8 mouse cellular contexts compared by ENCODE assay signal in the genomic region with DNA sequence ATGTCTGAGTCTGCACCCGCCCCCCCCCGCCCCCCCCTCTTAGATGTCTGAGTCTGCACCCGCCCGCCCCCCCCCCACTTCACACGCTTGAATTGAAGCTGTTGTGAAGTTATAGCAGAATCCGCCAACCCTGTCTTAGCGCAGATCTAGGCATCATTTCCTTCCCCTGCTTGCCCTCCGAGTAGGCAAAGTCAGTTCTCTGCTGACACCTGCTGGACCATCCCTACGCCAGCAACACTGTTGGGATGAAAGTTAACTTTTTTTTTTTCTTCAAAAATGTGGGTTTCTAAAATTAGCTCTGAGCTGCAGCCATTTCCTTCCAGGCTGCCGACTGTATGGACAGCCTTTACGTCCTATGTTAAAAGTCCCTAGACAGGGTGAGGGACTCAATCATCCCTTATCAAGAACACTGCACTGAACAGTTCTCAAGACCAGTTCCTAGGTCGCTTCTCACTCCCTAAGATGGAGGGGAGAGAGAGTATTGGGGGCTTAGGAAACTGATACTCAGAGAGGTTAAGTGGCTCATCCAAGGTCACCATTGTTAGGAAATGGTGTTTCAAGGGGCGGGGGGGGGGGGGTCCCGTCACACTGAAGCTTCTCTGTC. TPM values are rescaled to one million over a fixed set of nuclear protein-coding genes. Genes with fewer than 3 reads are reported as not detected.
DNase-seq lines count a peak whose midpoint lies in the region; ATAC-seq and TF ChIP-seq lines count a peak whose summit lies in the region.

No protein-coding gene starts in this region.

- peaks cover 0 to 5% of the 10 kb centered on the region in 2 experiments; a peak in 1 of 4 replicates for H3K36me3 ChIP-seq in MEL (ENCODE audit: control insufficient read depth in 1 of 2, insufficient read depth in 2 of 2, low read length in 2 of 2)
- H3K36me3 ChIP-seq in embryonic facial prominence, embryonic 13.5 days = no peaks in the 10 kb centered on the region
- no peaks in the 10 kb centered on the region for H3K36me3 ChIP-seq in midbrain, embryonic 13.5 days

- intact Hi-C loops in heart, postnatal 14 days (cut with DNase I) = loop anchor here (1.0 to 5.0 kb wide), 4 partner anchors 289 to 471 kb away; no protein-coding TSS in a partner anchor
- intact Hi-C loops in left cerebral cortex, postnatal 36 days (cut with DNase I) = loop anchor here (1.0 to 5.0 kb wide), 2 partner anchors 291 to 472 kb away; no protein-coding TSS in a partner anchor

- TF ChIP-seq EP300 in MEL (IDR thresholded peaks at IDR 0.05; ENCODE audit: low read depth in 1 of 2, low read length in 2 of 2) = no peak

- H3K27me3 ChIP-seq in MEL (ENCODE audit: control insufficient read depth in 1 of 2, insufficient read depth in 2 of 2, low read length in 2 of 2) = no peaks in the 10 kb centered on the region
- H3K27me3 ChIP-seq in embryonic facial prominence, embryonic 13.5 days = peaks cover 76% of the 10 kb centered on the region
- H3K27me3 ChIP-seq in midbrain, embryonic 13.5 days = peaks cover 70% of the 10 kb centered on the region

- TF ChIP-seq CTCF in layer of hippocampus, adult 2 months (conservative IDR thresholded peaks at IDR 0.05) = peak; percentile 81
- TF ChIP-seq CTCF in MEL (IDR thresholded peaks at IDR 0.05 in 2 of 3, conservative IDR thresholded peaks at IDR 0.05 in 1 of 3; ENCODE audit: control insufficient read depth in 1 of 3, insufficient read depth in 1 of 3, low read depth in 2 of 3, low read length in 3 of 3, poor library complexity in 1 of 3, severe bottlenecking in 1 of 3) = peak; percentile 74 to 95 (median 89)

- no peak overlapping the region for H3K27ac ChIP-seq in layer of hippocampus, adult 2 months
- no peak overlapping the region for H3K27ac ChIP-seq in MEL (ENCODE audit: control insufficient read depth, low read depth, low read length)
- H3K27ac ChIP-seq in embryonic facial prominence, embryonic 13.5 days = no peak overlapping the region
- H3K27ac ChIP-seq in midbrain, embryonic 13.5 days = no peak overlapping the region

- H3K4me1 ChIP-seq in MEL (ENCODE audit: control insufficient read depth in 1 of 2, insufficient read depth in 2 of 2, low read length in 2 of 2) = peaks cover 0 to 5% of the 10 kb centered on the region in 2 experiments; a peak in 1 of 4 replicates
- H3K4me1 ChIP-seq in embryonic facial prominence, embryonic 13.5 days = peaks cover 11% of the 10 kb centered on the region
- peaks cover 5% of the 10 kb centered on the region; the same call in 1 of the 2 replicates for H3K4me1 ChIP-seq in midbrain, embryonic 13.5 days (replicated peaks)

- H3K4me2 ChIP-seq in embryonic facial prominence, embryonic 13.5 days = peak overlapping the region; percentile 24
- no peak overlapping the region for H3K4me2 ChIP-seq in midbrain, embryonic 13.5 days (replicated peaks)

- H3K9me3 ChIP-seq in MEL (replicated peaks; ENCODE audit: insufficient read depth, low read length) = no peaks in the 10 kb centered on the region
- H3K9me3 ChIP-seq in embryonic facial prominence, embryonic 13.5 days = no peaks in the 10 kb centered on the region
- no peaks in the 10 kb centered on the region; the same call in 1 of the 2 replicates for H3K9me3 ChIP-seq in midbrain, embryonic 13.5 days

- WGBS in embryonic facial prominence, embryonic 13.5 days = 3% methylated on average over 14 of the region's 14 CpGs
- 9% methylated on average over 14 of the region's 14 CpGs for WGBS in midbrain, embryonic 13.5 days

- peak; percentile 97 for TF ChIP-seq RAD21 in MEL (IDR thresholded peaks at IDR 0.05; ENCODE audit: low read depth, low read length)

- no peak overlapping the region for H3K4me3 ChIP-seq in layer of hippocampus, adult 2 months
- no peak overlapping the region for H3K4me3 ChIP-seq in MEL (ENCODE audit: control insufficient read depth in 1 of 2, insufficient read depth in 1 of 2, low read depth in 2 of 2, low read length in 2 of 2)
- H3K4me3 ChIP-seq in embryonic facial prominence, embryonic 13.5 days = no peak overlapping the region
- H3K4me3 ChIP-seq in midbrain, embryonic 13.5 days (replicated peaks) = no peak overlapping the region

- no peak for ATAC-seq in embryonic facial prominence, embryonic 13.5 days (ENCODE audit: insufficient number of reproducible peaks, insufficient read depth, low FRiP score, low TSS enrichment, low read depth)
- peak; percentile 68; the same call in 1 of the 2 replicates for ATAC-seq in midbrain, embryonic 13.5 days

- H3K9ac ChIP-seq in MEL (ENCODE audit: control insufficient read depth, low read depth, low read length, poor library complexity, severe bottlenecking) = no peak overlapping the region
- H3K9ac ChIP-seq in embryonic facial prominence, embryonic 13.5 days = no peak overlapping the region
- H3K9ac ChIP-seq in midbrain, embryonic 13.5 days (replicated peaks) = no peak overlapping the region

- peak; percentile 52 to 67 for DNase-seq in layer of hippocampus, adult 2 months (ENCODE audit: low spot score in 2 of 2)
- DNase-seq in layer of hippocampus, adult 9-10 months (ENCODE audit: low spot score) = no peak
- peak; percentile 81 for DNase-seq in MEL (ENCODE audit: low read depth, low spot score)
- peak; percentile 69 to 77 for DNase-seq in heart, postnatal 14 days
- DNase-seq in left cerebral cortex, postnatal 36 days (ENCODE audit: low spot score in 2 of 2) = peak; percentile 11 to 37
- peak; percentile 70 for DNase-seq in thymus, postnatal 0 days (ENCODE audit: low spot score)

- no peak for TF ChIP-seq POLR2A in MEL (IDR thresholded peaks at IDR 0.05; ENCODE audit: control insufficient read depth in 1 of 2, insufficient read depth in 1 of 2, low read depth in 1 of 2, low read length in 2 of 2, poor library complexity in 1 of 2)

- no peaks in the 10 kb centered on the region for H3K79me2 ChIP-seq in MEL (ENCODE audit: control insufficient read depth, insufficient read depth, low read length, poor library complexity)

TF ChIP-seq in MEL, 35 proteins besides CTCF, POLR2A, EP300 and RAD21:
- TF ChIP-seq ZNF384 (IDR thresholded peaks at IDR 0.05; ENCODE audit: low read depth, low read length) (peak; percentile 96), CHD1 (IDR thresholded peaks at IDR 0.05; ENCODE audit: low read depth, low read length) (no peak), MXI1 (IDR thresholded peaks at IDR 0.05; ENCODE audit: low read depth, low read length) (0 out of 2 replicates have a peak, but pooled peaks have one; percentile 19), MEF2A (IDR thresholded peaks at IDR 0.05; ENCODE audit: extremely low read depth, insufficient replicate concordance, low read depth, low read length, poor library complexity, severe bottlenecking) (0 out of 2 replicates have a peak, but pooled peaks have one; percentile 62), ELF1 (IDR thresholded peaks at IDR 0.05; ENCODE audit: low read depth, low read length) (peak; percentile 30; the same call in 1 of the 2 replicates), SMC3 (IDR thresholded peaks at IDR 0.05; ENCODE audit: low read depth, low read length) (peak; percentile 97), MAZ (IDR thresholded peaks at IDR 0.05; ENCODE audit: low read depth, low read length) (no peak), SIN3A (IDR thresholded peaks at IDR 0.05; ENCODE audit: low read length) (peak; percentile 67), ZC3H11A (IDR thresholded peaks at IDR 0.05; ENCODE audit: low read depth, low read length) (peak; percentile 98)

RNA-seq across cellular contexts. Expression of gene Hlx, which starts 5.6 kb away (rescaled TPM):
- 1 to 10 TPM; 1.4 to 1.6 TPM for total RNA-seq in layer of hippocampus, adult 2 months (2021)
- 2.4 and 2.7 TPM in 2 replicates for total RNA-seq in MEL (2012; rRNA removed)
- 1 to 10 TPM in 1 of 2 experiments, not detected in 1; 9.6 TPM for polyA plus RNA-seq in MEL (2012; ENCODE audit: insufficient read depth in 1 of 2, insufficient read length in 2 of 2, low read depth in 1 of 2, low replicate concordance in 2 of 2, missing spikeins in 1 of 2)
- 13.3 and 14.9 TPM in 2 replicates for polyA plus RNA-seq in embryonic facial prominence, embryonic 13.5 days (2015; fragmentation: Nextera tagmentation; extraction: Ambion mirVana)
- total RNA-seq in heart, postnatal 14 days (2021) = 10 to 100 TPM; 17.7 to 23.1 TPM
- 1 to 10 TPM; 1.1 to 1.4 TPM for total RNA-seq in left cerebral cortex, postnatal 36 days (2021)
- 1.1 and 1.4 TPM in 2 replicates for polyA plus RNA-seq in midbrain, embryonic 13.5 days (2015; fragmentation: Nextera tagmentation; extraction: Ambion mirVana)
- 5.4 and 5.8 TPM in 2 replicates for polyA plus RNA-seq in thymus, postnatal 0 days (2015; fragmentation: Nextera tagmentation; extraction: Ambion mirVana)
